Mouse (Mus musculus) lung, embryonic 14.5 days (tissue): ENCODE data around the gene Zmiz1. TPM values are rescaled to one million over a fixed set of nuclear protein-coding genes. Genes with fewer than 3 reads are reported as not detected.

ENCODE experiments used
- ATAC-seq: fragments of 200-750 bp; cut with Nextera tagmentation; 2 replicates; pipeline ENCODE4 v1.8.0; 2017; ENCODE audit warnings: mild to moderate bottlenecking, moderate TSS enrichment, moderate library complexity; ENCODE audit not compliant: insufficient read depth
- DNase-seq: peaks from one replicate; pipeline ENCODE4 v3.0.0-alpha.2; 2015
- H3K27ac ChIP-seq: fragments of 300-500 bp; sonication (generic); 2 replicates; pipeline ENCODE4 v1.5.1; 2014; ENCODE audit warnings: low read depth, mild to moderate bottlenecking, moderate library complexity
- H3K27me3 ChIP-seq: fragments of 300-500 bp; sonication (generic); 2 replicates; pipeline ENCODE4 v1.6.1; 2014; ENCODE audit warnings: low read length, control low read depth; ENCODE audit not compliant: insufficient read depth
- H3K36me3 ChIP-seq: fragments of 300-500 bp; sonication (generic); 2 replicates; pipeline ENCODE4 v1.6.1; 2014; ENCODE audit warnings: control low read depth; ENCODE audit not compliant: insufficient read depth
- H3K4me1 ChIP-seq: fragments of 300-500 bp; sonication (generic); 2 replicates; pipeline ENCODE4 v1.6.1; 2014; ENCODE audit warnings: antibody characterized with exemption, control low read depth; ENCODE audit not compliant: insufficient read depth
- H3K4me2 ChIP-seq: fragments of 300-500 bp; sonication (generic); 2 replicates; pipeline ENCODE4 v1.6.1; 2014; ENCODE audit warnings: mild to moderate bottlenecking
- H3K4me3 ChIP-seq: fragments of 300-500 bp; sonication (generic); 2 replicates; pipeline ENCODE4 v1.5.1; 2014; ENCODE audit warnings: low read depth, low read length
- H3K9ac ChIP-seq: fragments of 300-500 bp; sonication (generic); 2 replicates; pipeline ENCODE4 v1.6.1; 2014
- H3K9me3 ChIP-seq: fragments of 300-500 bp; sonication (generic); 2 replicates; pipeline ENCODE4 v1.6.1; 2016; ENCODE audit warnings: low read depth, low read length, control low read depth
- CTCF ChIP-seq: IDR thresholded peaks from 2 replicates; pipeline ENCODE4 v1.5.1; 2016; ENCODE audit warnings: antibody characterized with exemption, low read depth
- WGBS: fragments of 180-500 bp; shearing (Covaris S2); extraction: QIAGEN DNeasy Blood & Tissue Kit; methylation state at CpG from one replicate; pipeline ENCODE4 v1.1.7; 2014; 5-methylcytosine and 5-hydroxymethylcytosine counted together
- polyA plus RNA-seq: library from polyadenylated mRNA; unstranded; fragments of >200 nt; fragmentation: Nextera tagmentation; extraction: Ambion mirVana; gene quantifications from 2 replicates; pipeline ENCODE4 v1.2.1, GENCODE M21; 2014

Zmiz1 gene
- polyA plus RNA-seq, 1 experiment from 2014 or later: 33.5 TPM

DNA sequence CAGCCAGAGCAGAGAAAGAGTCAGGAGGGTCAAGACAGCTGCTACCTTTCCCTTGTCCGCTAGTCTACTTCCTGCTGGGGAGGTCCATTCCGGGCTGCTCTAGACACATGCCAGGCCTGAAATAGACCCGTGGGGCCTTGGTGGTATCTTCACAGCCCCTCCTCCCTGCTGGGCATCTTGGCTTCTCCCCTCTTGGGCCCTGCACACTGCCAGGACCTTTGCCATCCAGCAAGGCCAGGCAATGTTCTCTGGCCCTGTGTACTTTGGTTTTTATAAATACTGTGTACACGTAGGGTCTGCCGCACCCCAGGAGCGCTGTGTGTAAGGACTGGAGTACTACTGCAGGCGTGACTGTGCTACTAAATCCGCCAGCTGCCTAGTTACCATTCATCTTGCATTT lies 54.5 kb downstream of the Zmiz1 start:
- Histone ChIP-seq H3K9ac (no peak overlapping the region), H3K4me3 (no peak overlapping the region), H3K4me2 (no peak overlapping the region), H3K4me1 (peaks cover 52% of the 10 kb centered on the region), H3K27ac (no peak overlapping the region), H3K27me3 (no peaks in the 10 kb centered on the region), H3K9me3 (no peaks in the 10 kb centered on the region), H3K36me3 (0 out of 2 replicates have a peak, but pooled peaks cover 7% of the 10 kb centered on the region)
- DNase-seq (no peak), ATAC-seq (no peak)
- no peak for TF ChIP-seq CTCF
- WGBS: 58% methylated on average over 8 of the region's 8 CpGs

DNA sequence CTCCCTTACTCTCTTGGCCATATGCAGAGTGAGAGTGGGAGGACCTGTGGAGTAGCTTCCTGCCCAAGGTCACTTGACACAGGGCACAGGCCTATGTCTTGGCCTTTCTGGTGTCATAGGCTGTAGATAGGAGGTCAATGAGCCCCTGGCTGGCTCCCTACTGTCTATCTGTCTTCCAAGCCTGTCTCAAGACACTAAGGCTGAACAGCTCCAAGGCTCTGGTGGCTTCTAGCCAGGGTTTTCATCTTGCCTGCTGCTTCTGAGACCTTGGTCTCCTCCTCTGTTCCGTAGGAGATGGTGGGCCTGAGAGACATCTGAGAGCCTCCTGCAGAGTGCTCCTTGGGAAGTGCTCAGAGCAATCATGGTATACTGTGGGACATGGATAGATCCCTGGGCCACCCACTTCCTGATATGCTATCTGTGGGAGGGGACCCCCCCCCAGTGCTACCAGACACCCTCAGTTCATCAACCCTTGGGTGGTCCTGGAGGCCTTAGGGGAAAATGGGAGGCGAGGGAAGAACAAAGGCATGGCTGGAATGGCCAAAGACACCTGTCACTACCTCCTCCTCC lies 56.0 kb downstream of the Zmiz1 start:
- H3K4me2 ChIP-seq: no peak overlapping the region
- no peak overlapping the region for H3K27ac ChIP-seq
- H3K9me3 ChIP-seq: no peaks in the 10 kb centered on the region
- no peak overlapping the region for H3K4me3 ChIP-seq
- 0 out of 2 replicates have a peak, but pooled peaks cover 3% of the 10 kb centered on the region for H3K36me3 ChIP-seq
- H3K27me3 ChIP-seq: no peaks in the 10 kb centered on the region
- H3K4me1 ChIP-seq: peaks cover 50% of the 10 kb centered on the region
- no peak for TF ChIP-seq CTCF
- no peak overlapping the region for H3K9ac ChIP-seq
- DNase-seq: no peak
- WGBS: 53% methylated on average over 2 of the region's 2 CpGs
- ATAC-seq: no peak

DNA sequence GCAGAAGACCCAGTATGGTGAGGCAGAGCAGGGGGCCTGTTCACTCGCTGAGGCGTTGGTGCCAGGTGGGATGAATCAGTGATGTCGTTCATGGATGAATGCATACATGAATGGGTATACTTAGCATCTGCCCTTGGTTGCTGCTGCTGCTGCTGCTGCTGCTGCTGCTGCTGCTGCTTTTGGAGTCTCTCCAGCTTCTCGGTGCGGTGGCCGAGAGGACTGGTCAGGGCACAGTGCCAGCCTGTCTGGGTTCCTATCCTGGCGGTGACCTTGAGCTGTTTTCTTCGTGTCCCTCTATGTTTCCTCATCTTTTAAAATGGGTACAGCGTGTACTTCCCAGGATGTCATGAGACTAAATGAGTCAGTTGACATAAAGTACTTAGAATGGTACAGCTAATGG lies 56.9 kb downstream of the Zmiz1 start:
- H3K27me3 ChIP-seq: no peaks in the 10 kb centered on the region
- H3K36me3 ChIP-seq: 0 out of 2 replicates have a peak, but pooled peaks cover 3% of the 10 kb centered on the region
- DNase-seq (no peak), ATAC-seq (no peak)
- H3K9ac ChIP-seq: no peak overlapping the region
- H3K4me1 ChIP-seq: peaks cover 41% of the 10 kb centered on the region
- H3K4me3 ChIP-seq: no peak overlapping the region
- no peak overlapping the region for H3K27ac ChIP-seq
- TF ChIP-seq CTCF: no peak
- no peaks in the 10 kb centered on the region for H3K9me3 ChIP-seq
- no peak overlapping the region for H3K4me2 ChIP-seq
- 45% methylated on average over 9 of the region's 9 CpGs for WGBS

DNA sequence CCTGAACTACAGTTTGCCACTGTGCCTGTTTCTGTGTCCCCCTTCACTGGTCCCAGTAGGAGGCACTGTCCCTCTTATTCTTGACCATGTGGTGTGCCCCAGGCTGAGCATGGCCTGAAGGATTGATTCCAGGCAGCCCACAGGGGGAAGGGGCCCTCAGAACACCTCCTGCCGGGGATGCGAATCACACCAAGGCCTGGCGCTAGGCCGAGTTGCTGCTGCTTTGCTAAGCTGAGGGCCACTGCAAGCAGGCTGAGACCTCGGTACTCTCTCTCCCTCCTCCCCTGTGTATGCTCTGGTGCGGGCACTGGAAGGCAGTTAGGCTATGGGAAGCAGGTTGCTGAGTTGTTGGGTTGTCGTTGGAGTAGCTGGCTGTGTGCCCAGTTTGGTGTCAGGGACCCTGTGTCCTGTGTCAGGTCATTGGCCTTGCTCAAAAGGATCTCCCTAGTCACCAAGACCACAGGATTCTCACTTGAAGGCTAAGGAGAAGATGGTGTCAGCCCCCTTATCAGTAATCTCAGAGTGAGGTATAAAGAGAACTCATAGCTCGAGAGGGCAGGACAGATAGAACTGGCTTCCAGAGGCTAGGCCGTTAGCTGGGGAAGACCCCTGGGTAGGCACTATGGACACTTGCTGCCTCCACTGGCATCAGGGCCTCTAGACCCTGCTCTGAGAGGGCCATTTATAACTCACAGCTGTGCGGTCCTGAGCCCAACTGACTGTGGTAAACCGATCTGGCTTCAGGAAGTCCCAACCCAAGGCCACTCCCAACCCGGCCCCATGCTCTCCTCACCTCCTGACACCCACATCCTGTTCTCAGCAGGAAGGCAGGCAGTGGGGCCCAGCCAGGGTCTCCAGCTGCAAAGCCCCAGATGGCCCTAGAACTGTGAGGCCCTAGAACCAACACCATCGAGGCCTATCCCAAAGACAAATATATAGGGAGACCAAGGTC lies 57.9 kb downstream of the Zmiz1 start:
- ATAC-seq (peak; percentile 67), DNase-seq (peak; percentile 69)
- peak; percentile 50 for TF ChIP-seq CTCF
- Histone ChIP-seq H3K9me3 (no peaks in the 10 kb centered on the region), H3K4me2 (no peak overlapping the region), H3K4me1 (peaks cover 35% of the 10 kb centered on the region), H3K4me3 (no peak overlapping the region), H3K27me3 (no peaks in the 10 kb centered on the region), H3K9ac (no peak overlapping the region), H3K27ac (peak overlapping the region; percentile 74), H3K36me3 (0 out of 2 replicates have a peak, but pooled peaks cover 3% of the 10 kb centered on the region)
- WGBS: 20% methylated on average over 13 of the region's 13 CpGs

DNA sequence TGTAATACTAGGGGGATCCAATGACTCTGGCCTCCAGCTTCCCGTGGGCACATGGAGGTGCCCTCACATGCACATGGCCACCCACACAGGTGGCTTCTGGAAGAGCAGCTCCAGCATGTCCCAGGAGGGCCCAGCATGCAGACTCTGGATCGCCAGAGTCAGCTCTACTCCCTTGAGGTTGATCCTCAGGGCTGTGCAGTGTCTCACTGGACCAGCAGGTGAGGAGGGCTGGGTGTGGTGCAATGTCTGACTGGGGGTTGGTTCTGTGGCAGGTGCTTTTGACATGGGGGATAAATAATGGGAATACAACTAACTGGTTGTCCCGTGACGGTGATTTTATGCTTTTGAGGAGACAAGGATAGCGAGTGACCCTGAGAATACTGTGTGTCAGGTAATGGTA lies 59.7 kb downstream of the Zmiz1 start:
- no peak overlapping the region for H3K27ac ChIP-seq
- no peak for DNase-seq
- ATAC-seq: no peak
- H3K36me3 ChIP-seq: 0 out of 2 replicates have a peak, but pooled peaks cover 3% of the 10 kb centered on the region
- 79% methylated on average over 5 of the region's 5 CpGs for WGBS
- peaks cover 37% of the 10 kb centered on the region for H3K4me1 ChIP-seq
- no peak overlapping the region for H3K9ac ChIP-seq
- H3K27me3 ChIP-seq: no peaks in the 10 kb centered on the region
- H3K4me3 ChIP-seq: no peak overlapping the region
- H3K9me3 ChIP-seq: no peaks in the 10 kb centered on the region
- no peak overlapping the region for H3K4me2 ChIP-seq
- TF ChIP-seq CTCF: no peak

DNA sequence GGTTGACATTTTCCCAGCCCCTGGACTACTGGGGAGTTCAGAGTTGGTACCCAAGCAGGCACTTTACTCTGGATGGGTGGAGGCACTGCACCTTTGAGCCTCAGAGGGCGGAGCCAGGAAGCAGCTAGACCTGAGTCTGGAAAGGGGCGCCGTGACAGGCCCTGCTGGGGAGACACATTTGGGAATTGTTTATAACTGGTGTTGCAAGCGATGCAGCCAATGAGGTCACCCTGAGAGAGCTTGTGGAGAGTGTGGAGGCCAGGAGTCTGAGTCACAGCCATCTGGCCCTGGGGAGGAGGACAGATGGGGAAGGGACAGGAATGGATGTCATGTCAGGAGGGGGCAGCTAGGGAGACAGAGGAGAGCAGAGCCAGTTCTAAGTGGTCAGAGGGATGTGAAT lies 60.7 kb downstream of the Zmiz1 start:
- ATAC-seq: no peak
- Histone ChIP-seq H3K27ac (peak overlapping the region; percentile 30; the same call in 1 of the 2 replicates), H3K27me3 (no peaks in the 10 kb centered on the region), H3K4me2 (no peak overlapping the region), H3K4me3 (no peak overlapping the region), H3K9me3 (no peaks in the 10 kb centered on the region), H3K9ac (no peak overlapping the region), H3K36me3 (0 out of 2 replicates have a peak, but pooled peaks cover 3% of the 10 kb centered on the region), H3K4me1 (peaks cover 39% of the 10 kb centered on the region)
- no peak for DNase-seq
- WGBS: 42% methylated on average over 4 of the region's 4 CpGs
- TF ChIP-seq CTCF: no peak

DNA sequence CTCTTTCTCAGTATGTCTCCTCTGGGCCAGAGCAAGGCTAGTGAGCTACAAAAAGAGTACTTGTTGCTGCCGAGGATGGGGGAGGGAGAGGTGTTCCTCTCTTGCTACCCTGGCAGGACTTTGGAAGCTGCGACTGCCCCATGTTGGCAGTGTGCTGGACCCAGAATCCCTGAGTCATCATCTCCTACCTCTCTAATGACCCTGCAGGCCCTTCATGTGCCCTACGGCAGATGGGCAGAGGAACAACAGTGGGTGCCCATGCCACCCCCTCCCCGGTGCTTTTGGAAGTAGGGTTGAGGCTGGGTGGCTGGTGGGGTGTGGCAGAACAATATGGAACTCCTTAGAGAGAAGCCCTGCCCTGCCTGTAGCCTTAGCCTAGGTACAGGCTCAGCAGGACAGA lies 61.6 kb downstream of the Zmiz1 start:
- peaks cover 42% of the 10 kb centered on the region for H3K4me1 ChIP-seq
- no peak overlapping the region for H3K4me3 ChIP-seq
- no peak overlapping the region for H3K4me2 ChIP-seq
- H3K9me3 ChIP-seq: no peaks in the 10 kb centered on the region
- H3K27me3 ChIP-seq: no peaks in the 10 kb centered on the region
- 0 out of 2 replicates have a peak, but pooled peaks cover 3% of the 10 kb centered on the region for H3K36me3 ChIP-seq
- H3K27ac ChIP-seq: no peak overlapping the region; the same call in 1 of the 2 replicates
- no peak for DNase-seq
- no peak overlapping the region for H3K9ac ChIP-seq
- 74% methylated on average over 4 of the region's 4 CpGs for WGBS
- no peak for ATAC-seq
- TF ChIP-seq CTCF: no peak
